Mouse (Mus musculus): ENCODE measurements around the gene Pi16.
A peak's percentile ranks its signal among the peaks of the same experiment; 100 is the strongest.
"Not testable (repeated sequence)": the region's sequence is repeated elsewhere in the genome, so short reads cannot be mapped to it uniquely, and the experiment has no call there.

The Pi16 gene

DNA sequence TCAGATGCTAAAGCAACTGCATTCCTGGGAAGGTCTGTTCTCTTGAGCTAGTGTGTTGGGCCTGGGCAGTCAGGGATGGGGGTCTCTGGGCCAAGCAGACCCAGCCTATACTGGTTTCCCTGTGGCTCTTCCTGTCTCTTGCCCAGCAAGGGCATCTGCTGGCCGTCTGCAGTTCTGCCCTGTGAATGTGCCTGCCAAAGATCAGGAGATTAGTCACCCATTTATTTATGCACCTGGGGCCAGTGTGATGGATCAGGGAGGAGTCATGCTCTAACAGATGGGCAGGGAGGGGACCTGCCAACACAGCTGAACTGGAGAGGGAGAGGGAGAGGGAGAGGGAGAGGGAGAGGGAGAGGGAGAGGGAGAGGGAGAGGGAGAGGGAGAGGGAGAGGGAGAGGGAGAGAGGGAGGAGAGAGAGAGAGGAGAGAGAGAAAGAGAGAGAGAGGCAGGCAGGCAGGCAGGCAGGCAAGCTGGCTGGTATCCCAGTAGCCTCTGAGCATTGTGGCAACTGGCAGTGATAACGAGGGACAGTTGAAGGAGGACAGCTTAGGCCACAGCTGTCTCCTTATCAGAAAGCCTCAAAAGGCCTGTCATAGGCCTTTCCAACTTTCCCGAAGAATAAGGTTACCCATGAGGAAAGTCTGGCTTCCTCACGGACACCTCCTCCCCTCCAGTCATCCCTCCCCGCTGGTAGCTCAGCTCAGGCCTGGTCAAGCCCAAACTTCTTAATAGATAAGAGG lies 13.4 kb downstream of the Pi16 start:
- DNase-seq, result peak; percentile 47

DNA sequence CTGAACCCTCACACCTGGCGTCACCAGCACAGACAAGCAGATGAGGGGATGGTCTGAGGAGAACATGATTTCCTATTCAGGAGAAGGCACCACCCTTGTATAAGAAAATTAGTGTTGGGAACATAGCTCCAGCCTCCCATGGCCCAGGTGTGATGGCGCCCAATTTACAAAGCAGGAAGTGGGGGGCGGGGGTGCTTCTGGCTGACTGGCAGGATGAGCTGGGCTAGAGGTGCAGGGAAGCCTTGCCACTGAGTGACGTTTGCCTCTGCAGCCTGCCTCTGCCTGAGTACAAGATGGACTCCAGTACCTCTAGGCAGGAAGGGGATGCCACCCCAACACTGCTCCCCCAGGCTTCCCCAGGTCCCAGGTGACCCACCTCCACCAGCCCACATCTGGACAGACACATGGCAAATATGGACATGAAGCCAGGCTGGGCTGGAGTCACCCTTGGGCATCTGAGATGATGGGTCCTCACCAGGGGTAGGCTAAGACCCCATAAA lies 14.8 kb downstream of the Pi16 start:
- no peak for DNase-seq

DNA sequence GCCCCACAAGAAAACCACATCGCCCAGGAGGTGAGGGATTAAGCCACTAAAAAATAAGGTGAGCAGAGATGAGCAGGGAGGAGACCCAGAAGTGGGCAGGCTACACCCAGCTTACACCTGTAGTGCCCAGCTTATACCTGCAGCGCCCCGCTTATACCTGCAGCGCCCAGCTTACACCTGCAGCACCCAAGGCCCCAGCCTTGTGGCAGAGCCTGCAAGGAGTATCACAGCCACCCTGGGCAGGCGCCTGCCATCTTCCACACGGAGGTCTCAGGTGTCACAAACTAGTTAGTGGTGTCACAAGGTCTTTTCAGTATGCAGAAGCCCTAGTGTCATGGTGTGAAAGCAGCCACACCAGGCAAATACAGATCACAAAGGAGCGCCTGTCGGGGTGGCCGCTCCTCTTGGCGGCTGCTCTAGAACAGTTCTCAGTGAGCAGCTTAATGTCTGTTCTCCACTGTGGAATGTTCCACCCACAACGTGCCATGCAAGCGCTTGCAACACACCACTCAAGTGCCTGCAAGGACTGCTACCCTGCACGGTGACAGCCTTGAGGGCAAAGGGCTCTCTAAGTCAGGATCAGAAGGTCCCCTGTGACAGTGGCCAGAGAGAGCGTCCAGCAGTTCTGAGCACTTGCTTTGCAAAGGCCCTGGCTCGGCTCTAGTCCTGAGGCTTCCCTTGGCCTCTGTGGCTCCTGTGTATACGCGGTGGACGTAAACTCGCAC lies 18.9 kb downstream of the Pi16 start:
- peak; percentile 6 for DNase-seq

DNA sequence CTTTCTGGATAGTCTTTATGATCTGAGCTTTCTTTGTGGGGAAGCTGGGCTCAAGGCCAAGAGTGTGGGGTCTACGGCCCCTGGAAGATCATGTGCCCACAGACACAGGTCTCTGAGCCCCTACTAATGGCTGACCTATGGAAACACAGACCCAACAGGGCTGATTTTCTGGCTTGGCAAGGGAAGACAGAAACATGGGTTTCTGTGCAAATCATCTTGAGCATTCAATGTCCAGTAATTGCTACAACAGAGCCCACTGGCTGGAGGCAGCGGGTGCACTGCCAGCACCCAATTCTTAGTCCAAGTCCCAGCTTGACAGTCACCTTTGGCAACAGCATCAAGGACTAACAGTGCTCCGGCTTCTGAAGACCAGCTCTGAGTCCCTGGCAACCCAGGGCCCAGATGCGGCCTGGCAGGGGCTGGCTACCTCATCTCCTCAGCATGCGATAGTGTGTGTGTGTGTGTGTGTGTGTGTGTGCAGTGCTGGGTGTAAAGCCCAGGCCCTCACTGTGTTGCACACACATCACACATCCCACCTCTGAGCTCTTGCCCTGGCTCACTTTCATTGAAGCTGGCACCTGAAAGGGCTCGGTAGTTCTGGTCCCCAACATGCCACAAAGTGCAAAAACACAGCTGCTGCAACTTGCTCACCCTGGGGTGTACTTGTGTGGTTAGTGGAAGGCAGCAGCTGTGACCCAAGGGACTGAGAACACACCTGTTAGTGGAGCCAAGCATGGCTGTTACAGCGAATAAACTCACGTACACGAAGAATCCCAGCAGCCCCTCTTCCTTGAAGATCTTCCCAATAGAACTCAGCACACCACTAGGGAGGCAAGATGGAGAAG lies 20.7 kb downstream of the Pi16 start:
- DNase-seq, result no peak

DNA sequence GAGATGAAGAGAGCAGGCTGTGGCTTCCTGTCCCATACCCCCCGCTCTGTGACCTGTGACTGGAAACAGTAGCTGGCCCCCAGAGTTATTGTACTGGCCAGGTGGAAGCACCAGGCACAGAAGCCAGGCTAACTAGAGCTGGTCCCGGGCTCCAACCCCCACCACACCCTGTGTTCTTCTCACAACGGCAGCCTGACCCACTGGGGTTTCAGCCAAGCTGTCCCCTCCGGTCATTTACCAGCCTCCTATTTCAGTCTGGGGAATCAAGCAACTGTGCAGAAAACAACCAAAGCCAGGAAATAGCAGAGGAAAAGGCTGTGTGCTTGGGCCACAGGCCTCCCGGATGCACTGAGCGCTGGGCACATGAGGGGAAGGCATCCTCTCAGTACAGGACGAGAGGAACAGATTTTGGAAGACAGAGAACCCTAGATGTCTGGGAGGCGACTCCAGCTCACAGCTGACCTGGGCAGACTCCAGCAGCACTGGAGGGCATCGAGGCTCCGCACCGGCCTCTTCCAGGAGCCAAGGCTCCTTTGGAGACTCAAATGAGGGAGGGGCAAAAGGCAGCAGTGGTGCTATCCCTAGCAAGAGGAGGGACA lies 21.8 kb downstream of the Pi16 start:
- DNase-seq, result peak; percentile 70

DNA sequence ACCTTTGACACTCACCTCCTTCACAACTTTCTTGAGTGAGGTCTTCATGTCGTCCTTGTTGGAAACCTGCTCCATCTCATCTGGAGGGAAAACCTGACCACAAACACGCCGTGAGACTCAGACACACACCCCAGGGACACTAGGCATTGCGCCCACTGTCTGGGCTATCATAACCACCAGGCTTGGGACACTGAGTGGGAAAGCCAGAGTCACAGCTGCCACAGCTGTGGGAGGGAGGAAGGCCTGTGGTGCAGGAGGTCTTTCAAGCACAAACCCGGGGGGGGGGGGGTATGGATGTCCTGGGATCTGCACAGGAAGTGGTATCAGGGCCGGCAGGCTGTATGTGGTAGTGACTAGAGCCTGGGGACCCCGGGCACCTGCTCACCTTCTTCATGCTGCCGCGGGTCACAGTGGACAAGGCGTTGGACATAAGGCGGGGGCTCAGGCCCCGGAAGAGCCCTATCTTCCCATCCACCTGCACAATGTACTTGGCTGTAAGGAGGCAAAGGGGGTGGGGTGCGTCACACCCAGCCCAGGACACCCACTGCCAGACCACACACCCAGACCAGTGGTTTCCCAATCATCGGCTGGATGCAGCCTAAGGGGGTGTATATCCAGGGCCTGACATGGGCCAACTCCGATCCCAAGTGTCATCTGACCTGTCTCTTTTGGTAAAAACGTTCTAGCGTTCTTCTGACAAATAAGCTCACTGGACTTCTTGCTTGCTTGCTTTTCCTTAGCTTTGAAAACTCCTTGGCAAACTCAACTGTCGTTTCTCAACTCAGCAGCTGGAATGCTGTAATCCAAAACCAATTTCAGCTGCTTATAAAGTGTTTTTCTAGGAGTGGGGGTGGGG lies 23.2 kb downstream of the Pi16 start:
- peak; percentile 22 for DNase-seq

DNA sequence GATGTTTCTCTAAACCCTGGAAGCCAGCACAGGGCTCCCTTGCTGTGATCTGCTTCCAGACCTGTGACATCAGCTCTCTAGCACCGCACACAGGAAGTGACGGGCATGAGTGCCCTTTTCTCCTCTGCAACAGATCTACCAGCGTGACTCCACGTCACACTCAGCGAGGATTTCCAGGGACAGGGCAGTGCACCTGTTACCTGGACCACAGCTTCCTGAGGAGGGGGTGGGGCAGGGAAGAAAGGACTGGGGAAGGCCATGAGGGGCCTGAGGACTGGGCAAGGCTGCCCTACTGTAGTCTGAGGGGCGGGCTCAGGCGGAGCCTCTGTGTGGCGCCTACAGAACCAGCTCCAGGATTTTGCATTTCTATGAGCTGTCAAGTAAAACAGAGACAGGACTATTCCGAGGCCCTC lies 24.1 kb downstream of the Pi16 start:
- peak; percentile 71 for DNase-seq

DNA sequence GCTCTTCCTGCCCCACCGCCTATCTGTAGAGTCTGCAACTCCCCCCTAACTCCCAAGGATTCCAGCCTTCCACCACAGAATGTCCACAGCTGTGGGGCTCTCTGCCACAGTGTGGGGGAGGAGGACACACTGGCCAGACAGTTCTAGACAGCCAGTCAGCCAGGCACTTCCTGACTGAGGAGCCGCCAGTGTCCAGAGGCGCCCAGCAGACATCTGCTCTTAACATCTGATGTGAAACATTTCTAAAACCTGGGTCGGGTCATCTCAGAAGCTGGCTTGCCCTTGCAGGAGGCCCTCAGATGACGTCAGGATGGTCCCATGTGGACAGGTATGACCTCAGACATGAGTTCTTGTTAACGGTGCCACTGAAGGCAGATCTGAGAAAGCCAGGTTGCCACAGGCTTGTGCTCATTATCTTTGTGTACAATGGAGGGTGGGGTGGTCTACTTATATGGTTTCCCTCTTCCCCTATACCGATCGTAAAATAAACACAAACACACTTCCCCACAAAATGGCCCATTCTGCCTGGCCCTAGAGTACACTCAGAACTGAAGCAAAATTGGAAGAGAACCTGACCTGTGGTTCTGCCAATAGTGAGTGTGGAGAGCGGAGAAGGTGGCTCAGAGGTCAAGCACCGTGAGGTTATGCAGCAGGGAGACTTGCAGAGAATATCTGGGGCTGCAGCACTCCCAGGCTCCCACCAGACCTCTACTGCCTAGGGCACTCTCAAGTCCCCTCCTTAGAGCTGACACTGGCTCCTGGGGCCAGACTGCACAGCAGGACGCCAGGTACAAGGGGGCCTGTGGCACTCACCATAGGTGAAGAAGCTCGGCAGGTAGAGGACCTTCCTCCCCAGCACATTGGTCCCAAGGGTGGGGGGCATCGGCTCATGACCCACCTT lies 24.8 kb downstream of the Pi16 start:
- DNase-seq, result peak; percentile 83

DNA sequence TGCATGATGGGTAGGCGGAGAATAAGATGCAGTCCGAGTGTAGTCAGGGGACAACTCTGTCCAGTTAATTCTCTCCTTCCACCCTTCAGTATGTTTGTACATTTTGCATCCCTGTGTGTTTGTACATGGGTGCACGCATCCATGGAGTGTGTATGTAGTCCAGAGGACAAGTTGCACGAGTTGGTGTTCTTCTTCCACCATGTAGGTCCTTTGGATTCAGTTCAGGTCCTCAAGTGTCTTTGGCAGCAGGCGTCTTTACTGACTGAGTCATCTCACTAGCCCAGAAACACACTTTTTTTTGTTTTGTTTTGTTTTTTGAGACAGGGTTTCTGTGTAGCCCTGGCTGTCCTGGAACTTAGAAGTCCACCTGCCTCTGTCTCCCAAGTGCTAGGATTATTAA lies 25.8 kb downstream of the Pi16 start:
- DNase-seq, result peak; percentile 7

DNA sequence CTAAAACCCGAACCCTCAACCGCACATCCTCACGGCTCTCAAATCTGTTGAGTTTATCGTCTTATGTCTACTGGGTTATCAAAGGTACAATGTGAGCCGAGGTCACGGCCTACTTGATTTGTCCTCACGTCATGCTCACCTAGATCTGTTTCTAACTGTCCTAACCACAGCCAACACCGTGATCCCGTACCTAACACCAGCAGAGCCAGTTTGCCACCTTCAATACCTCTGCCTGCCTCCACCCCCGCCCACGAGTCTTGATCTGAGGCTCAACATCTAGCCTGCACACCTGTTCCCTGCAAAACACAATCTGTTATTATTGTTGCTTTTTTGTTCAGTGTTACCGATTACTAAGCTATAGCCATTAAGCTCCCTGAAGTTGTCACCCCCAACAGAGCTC lies 27.8 kb downstream of the Pi16 start:
- peak; percentile 15 for DNase-seq

DNA sequence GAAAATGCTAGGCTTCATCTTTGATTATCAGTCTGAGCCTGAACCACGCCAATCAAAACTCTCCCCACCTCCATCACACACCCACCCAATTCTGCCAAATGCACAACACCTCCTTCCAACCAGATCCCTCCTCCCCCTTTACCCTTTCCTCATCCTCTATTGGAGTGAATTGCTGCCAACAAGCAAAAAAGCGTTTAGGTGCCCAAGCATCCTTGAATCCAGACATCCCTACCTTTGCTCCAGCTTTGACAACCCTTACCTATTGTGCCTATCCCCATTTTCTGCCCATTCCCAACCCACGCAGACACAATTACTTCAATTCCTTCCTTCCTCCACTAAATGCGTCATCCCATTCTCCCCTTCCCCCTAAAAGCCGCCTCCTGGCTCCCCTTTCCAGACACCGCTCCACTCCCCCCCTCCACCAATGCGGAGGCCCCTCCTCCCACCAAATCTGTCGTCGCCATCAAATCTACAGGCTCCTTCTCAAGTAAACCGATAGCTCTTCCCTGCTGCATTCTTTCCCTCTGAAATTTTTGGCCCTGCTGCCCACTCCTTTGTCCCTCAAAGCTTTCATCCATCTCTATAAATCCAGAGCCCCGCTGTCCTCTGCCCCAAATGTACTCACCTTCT lies 29.1 kb downstream of the Pi16 start:
- DNase-seq, result no peak

DNA sequence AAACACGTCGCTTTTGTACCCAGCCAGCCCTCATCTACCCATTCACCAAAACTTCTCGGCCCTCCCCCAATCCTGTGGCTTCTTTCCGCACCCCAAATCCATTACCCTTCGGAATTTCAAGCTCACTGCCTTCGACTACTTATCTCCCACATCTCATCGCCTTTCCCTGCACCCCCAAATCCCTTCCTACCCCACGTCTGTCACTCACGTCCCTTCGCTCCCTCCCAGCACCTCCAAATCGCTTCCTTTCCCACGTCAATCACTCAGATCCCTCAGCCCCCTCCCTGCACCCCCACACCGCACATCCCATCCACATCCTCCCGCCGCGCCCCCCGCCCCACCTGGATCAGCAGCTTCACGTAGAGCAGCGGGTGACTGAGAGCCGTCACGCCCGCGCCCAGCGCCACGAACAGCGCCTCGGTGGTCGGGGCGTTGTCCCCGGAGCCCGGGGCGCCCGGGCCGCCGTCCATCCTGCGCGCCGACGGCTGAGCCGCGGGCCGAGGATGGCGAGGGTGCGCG lies 29.7 kb downstream of the Pi16 start:
- DNase-seq, result peak; percentile 67

DNA sequence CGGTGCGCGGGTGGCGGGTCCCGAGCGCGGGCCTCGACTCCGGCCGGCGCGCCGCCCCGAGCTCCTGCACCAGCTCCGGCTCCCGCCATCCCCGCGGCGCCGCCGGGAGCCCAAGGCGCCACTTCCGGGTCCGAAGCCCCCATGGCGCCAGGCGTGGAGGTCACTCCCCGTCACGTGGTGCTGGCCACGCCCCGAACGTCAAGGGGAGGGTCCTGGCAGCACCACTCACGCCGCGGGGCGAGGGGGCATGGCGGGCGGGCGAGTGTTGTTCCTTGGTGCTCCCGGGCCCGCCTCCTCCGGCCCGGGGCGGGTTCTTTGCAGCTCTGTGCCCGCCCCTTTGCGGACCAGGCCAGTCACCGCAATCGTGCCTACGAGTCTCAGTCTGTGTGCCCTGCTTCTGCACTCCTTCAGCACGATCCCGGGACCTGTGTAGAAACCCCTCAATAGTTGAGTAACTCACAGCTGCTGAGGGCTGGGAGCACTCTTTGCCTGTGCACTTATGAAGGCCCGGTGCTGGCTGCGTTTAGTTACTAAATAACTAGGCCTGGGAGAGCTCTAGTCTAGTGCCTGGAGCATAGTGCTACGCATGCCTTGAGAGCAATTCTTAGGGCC lies 30.3 kb downstream of the Pi16 start, which contains the start of gene Mtch1:
Gene Mtch1 (minus strand): TSS at position 290 of the 612 bp plus-strand sequence.
- DNase-seq, result peak; percentile 100

DNA sequence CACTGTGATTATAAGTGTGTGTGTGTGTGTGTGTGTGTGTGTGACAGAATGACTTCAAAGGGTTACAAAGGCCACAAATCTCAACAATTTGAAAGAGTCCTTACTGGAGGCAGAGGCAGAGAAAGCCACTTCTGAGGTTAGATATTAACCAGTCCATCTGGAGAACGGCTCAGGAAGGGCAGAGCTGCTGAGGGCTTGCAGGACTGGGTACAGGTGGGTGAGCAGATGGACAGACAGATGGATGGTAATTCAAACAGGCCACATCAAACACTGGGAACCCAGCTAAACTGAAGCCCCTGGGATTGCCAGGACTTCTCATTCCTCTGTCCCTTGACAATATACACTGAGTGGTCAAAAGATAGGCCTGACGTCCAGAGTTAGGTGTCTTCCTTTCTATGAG lies 31.5 kb downstream of the Pi16 start:
- DNase-seq, result no peak

DNA sequence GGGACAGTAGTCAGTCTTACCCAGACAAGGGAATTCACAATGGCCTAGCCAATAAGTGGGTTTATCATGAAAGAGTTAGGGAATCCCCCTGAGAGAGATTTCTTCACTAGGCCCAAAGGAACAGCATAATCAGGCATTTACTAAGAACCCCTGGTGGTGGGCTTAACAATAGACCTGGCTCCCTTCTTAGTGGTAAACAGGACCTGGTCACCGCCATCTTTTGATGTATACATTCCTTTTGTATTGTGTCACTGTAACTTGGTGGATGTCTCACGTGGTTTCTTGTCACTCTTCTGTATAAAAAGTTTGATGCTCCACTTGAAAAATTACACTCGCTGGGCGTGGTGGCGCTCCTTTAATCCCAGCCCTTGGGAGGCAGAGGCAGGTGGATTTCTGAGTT lies 33.6 kb downstream of the Pi16 start:
- not testable (repeated sequence) for DNase-seq

DNA sequence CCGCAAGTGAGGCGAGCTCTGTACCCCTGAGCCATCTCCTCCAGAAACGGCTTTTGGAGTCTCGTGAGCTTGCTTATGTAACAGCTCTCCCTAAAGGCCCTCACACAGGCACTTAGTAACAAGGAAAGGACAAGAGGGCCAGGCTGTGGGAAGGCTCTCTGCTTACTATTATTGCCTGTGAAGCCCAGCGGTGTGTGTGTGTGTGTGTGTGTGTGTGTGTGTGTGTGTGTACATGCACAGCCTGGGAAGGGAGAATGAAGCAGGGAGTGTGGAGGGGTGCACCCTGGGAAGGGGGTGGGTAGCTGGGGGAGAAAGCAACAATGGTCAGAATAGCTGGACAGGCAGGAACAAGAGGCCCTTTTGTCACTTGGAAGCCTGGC lies 38.0 kb downstream of the Pi16 start:
- DNase-seq, result peak; percentile 56

DNA sequence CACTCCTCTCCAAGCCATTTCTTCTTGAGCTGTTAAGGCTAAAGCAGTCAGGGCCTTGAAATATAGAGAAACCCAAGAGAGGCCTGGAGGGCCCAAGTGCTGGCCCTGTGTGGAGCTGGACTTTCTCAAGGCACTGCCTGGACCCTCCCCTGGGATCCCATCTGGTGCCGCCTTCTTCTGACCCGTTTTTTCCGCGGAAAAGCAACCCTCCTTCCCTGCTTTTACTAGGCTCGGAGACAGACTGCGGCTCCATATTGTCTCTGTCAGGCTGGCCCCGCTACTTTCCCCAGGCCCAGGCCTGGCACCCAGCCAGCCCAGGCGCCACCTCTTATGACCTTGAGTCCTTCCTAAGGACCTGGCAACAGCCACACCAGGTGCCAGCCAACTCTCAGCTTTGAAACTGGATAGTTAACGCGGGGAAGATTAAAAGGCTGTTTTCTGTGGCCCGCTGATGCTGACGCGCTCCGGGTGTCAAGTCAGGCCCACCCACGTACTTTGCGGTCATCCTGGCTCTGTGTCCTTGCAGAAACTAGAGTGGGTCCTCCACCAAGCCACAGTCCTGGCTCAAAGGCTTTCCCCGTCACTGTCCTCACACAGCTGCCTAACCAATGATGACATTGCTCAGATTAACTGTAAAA lies 38.5 kb downstream of the Pi16 start:
- peak; percentile 88 for DNase-seq

DNA sequence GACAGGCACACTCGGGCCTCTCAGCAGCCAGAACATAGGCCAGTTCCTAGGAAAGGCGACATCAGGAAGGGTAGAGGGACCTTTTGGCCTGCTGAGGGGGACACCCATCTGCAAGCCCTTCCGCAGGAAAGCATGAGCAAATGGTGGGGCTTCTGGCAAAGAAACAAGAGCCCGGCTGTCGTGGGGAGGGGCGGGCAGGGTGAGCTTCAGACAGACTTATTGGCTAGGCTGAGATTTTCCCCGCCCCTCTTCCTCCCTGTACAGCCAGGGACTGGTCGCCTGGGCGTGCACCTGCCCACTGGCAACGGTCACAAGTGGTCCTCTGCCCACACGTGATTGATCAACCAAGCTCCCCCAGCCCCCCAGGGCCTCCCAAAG lies 39.0 kb downstream of the Pi16 start:
- DNase-seq, result peak; percentile 91

DNA sequence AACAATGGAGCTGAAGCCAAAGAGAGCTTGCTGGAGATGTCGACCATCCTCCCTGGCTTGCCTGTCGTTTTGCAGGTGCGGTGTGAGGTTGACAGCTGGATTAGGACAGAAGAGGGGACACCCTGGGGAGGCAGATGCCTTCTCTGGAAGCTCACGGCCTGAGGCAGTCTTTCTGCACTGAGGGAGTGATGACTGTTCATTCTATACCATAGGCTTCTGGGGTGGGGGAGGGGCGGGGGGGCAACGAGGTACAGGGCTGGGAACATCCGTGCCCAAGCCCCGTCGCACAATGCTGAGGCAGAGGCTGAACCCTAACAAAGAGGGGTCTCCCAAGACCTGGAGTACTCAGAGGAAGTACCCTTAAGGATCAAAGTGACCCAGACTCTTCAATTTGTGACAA lies 39.4 kb downstream of the Pi16 start:
- DNase-seq, result no peak
